Mouse (Mus musculus): ENCODE measurements around the gene Ifit1bl1.
A peak's percentile ranks its signal among the peaks of the same experiment; 100 is the strongest.

Gene Ifit1bl1

DNA sequence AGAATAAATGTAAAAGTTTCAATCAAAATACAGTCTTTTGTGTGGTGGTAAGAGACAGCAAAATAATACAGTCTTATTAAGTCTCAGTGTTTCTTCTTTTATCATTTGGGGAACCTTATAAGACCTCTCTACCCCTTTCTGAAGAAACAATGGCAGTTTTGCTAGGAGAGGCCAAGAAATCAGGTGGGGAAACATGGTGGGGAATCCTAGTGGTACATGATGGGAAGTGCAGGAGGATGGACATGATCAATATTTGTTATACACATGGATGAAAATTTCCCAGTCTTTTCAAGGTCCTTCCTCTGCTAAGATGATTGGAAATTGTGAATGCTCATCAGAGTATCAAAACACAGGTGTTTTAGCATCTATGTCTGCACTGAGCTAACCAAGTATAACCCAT lies 12.8 kb downstream of the Ifit1bl1 start:
- DNase-seq (ENCODE audit: low read depth): peak; percentile 35

- DNase-seq (ENCODE audit: low read depth): peak; percentile 62
Measured at GRCm38 (mm10) chr19:34587898-34588692, 13.7 kb downstream of the Ifit1bl1 start.

GRCm38 (mm10) chr19:34585740-34586458 lies 15.9 kb downstream of the Ifit1bl1 start:
- peak; percentile 47 for DNase-seq (ENCODE audit: low read depth)

- peak; percentile 28 for DNase-seq (ENCODE audit: low read depth)
Measured at GRCm38 (mm10) chr19:34583126-34583766, 18.5 kb downstream of the Ifit1bl1 start, which contains the start of gene Ifit3. TSS of gene Ifit3 (plus strand) at chr19:34583531.

GRCm38 (mm10) chr19:34582696-34583095 lies 19.1 kb downstream of the Ifit1bl1 start:
- DNase-seq (ENCODE audit: low read depth): peak; percentile 35

DNA sequence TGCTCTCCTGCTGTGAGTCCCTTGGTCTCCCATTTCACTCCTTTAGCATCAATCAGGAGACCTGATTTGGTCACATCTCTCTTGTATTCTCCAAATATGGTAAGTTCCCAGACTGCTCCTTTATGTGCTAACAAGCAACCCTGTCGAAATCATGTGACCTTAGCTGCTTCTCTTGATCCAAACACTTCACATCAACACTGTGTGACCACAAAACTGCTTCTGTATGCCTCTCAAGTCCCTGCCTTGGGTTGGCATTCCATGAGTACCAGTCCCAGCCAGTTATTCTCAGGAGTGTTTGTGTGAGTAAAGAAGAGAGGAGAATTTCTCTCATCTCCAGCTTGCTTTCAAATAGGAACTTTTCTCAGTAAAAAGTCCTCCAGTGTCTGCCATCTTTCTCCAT lies 24.6 kb downstream of the Ifit1bl1 start:
- no peak for DNase-seq (ENCODE audit: low read depth)

DNA sequence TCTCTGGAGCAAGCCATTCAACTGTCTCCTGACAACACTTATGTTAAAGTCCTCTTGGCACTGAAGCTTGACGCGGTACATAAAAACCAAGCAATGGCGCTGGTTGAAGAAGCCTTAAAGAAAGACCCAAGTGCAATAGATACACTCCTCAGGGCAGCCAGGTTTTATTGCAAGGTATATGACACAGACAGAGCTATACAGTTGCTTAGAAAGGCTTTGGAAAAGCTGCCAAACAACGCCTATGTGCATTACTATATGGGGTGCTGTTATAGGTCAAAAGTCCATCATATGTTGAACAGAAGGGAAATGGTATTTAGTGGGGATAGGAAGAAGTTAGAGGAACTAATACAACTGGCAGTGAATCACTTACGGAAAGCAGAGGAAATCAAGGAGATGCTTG lies 28.1 kb downstream of the Ifit1bl1 start:
- no peak for DNase-seq (ENCODE audit: low read depth)

GRCm38 (mm10) chr19:34571080-34571479 lies 30.7 kb downstream of the Ifit1bl1 start:
- no peak for DNase-seq (ENCODE audit: low read depth)

DNA sequence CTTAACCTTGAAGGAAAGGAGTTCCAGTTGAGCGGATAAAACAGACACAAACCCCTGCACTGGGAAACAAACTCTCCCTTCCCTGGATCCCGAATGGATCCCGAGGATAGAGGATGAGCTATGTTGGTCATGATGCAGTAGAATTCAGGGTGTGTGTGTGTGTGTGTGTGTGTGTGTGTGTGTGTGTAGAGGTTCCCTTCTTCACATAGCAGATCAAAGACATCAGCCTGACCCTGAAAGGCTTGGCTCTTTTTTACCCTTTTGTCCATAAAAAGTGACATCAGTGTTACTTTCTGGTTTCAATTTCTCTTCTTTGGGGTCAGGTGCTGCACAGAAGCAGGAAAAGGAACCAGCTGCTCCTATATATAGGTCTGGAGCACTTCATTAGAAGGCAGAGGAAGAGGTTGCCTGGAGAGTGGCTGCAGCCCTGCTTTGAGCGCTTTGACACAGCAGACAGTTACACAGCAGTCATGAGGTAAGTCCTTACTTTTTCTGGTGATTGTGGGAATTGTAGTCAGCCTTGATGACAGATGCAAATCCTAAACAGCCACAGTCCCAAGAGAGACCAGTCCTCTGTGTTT lies 31.8 kb downstream of the Ifit1bl1 start:
- DNase-seq (ENCODE audit: low read depth): peak; percentile 54

- DNase-seq (ENCODE audit: low read depth): no peak
Measured at GRCm38 (mm10) chr19:34568988-34569895, 32.5 kb downstream of the Ifit1bl1 start.

GRCm38 (mm10) chr19:34566178-34566784 lies 35.5 kb downstream of the Ifit1bl1 start:
- DNase-seq (ENCODE audit: low read depth): no peak

- peak; percentile 51 for DNase-seq (ENCODE audit: low read depth)
Measured at GRCm38 (mm10) chr19:34562556-34562955, 39.2 kb downstream of the Ifit1bl1 start.

- DNase-seq (ENCODE audit: low read depth): no peak
Measured at GRCm38 (mm10) chr19:34556621-34557020, 45.1 kb downstream of the Ifit1bl1 start.

DNA sequence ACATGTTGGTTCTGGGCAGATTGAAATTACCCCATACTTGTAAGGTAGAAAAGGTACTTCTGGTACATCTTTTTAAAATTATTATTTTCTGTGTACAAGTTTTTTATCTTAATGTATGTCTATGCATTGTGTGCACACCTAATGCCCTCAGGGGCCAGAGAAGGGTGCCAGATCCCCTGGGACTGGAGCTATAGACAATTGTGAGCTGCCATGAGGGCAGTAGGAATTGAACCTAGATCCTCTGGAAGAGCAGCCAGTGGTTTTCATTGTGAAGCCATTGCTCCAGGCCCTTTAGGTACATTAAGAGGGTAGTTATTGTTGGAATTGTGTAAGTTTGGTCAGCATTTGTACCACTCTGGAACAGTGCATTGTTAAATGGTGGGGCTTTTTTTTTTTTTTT lies 47.7 kb downstream of the Ifit1bl1 start:
- DNase-seq (ENCODE audit: low read depth): no peak

- no peak for DNase-seq (ENCODE audit: low read depth)
Measured at GRCm38 (mm10) chr19:34553522-34553921, 48.2 kb downstream of the Ifit1bl1 start.

- no peak for DNase-seq (ENCODE audit: low read depth)
Measured at GRCm38 (mm10) chr19:34553021-34553420, 48.7 kb downstream of the Ifit1bl1 start.

DNA sequence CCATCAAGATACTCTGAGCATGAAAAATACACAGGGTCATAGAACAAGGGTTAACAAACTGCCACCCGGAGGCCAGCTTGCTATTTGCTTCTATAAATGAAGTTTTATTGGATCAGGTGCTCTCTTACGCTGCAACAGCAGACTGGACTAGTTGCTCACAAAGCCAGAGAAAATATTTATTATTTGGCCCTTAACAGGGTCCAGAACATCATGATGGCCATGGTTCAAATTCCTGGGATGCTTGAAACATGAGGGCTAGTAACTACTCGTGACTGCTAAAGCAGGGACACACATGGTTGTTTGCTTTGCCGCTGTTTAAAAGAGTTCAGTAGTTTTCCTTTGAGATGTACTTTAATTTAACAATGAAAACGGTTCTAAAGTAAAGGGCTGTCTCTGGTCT lies 49.8 kb downstream of the Ifit1bl1 start:
- no peak for DNase-seq (ENCODE audit: low read depth)

- peak; percentile 88 for DNase-seq (ENCODE audit: low read depth)
Measured at GRCm38 (mm10) chr19:34550534-34551223, 51.1 kb downstream of the Ifit1bl1 start, which contains the start of gene Ifit2. TSS of gene Ifit2 (plus strand) at chr19:34550694.

GRCm38 (mm10) chr19:34550205-34550533 lies 51.6 kb downstream of the Ifit1bl1 start:
- DNase-seq (ENCODE audit: low read depth): no peak

DNA sequence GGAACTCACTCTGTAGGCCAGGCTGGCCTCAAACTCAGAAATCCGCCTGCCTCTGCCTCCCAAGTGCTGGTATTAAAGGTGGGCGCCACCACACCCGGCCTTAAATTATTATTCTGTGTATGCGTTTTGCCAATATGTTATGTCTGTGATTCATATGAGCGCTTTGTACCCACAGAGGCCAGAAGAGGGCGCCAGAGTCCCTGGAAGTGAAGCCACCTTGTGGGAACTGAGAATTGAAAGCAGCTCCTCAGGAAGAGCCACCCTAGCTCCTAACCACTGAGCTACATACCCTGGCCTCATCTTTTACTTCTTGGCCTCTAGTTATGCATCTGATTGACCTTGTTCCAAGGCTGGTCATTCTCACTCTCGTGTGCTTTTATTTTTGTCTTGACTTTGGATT lies 53.8 kb downstream of the Ifit1bl1 start:
- DNase-seq (ENCODE audit: low read depth): peak; percentile 94
